Mouse (Mus musculus) hindbrain, embryonic 11.5 days (tissue): ENCODE measurements around the gene Ints14. TPM values are rescaled to one million over a fixed set of nuclear protein-coding genes. Genes with fewer than 3 reads are reported as not detected.
"Not testable (repeated sequence)": the region's sequence is repeated elsewhere in the genome, so short reads cannot be mapped to it uniquely, and the experiment has no call there.

Experiments
- ATAC-seq: fragments of 200-750 bp; cut with Nextera tagmentation; 2 replicates; pipeline ENCODE4 v1.8.0; 2017; ENCODE audit warnings: mild to moderate bottlenecking, moderate TSS enrichment, moderate library complexity; ENCODE audit not compliant: low FRiP score
- DNase-seq: peaks from one replicate; pipeline ENCODE4 v3.0.0-alpha.2; 2015; ENCODE audit warnings: low spot score
- H3K27ac ChIP-seq: fragments of 300-500 bp; sonication (generic); 2 replicates; pipeline ENCODE4 v1.5.1; 2014; ENCODE audit warnings: mild to moderate bottlenecking, low read depth, low read length
- H3K27me3 ChIP-seq: fragments of 300-500 bp; sonication (generic); 2 replicates; pipeline ENCODE4 v1.6.1; 2014; ENCODE audit warnings: mild to moderate bottlenecking, low read length, moderate library complexity, mixed read lengths; ENCODE audit not compliant: control insufficient read depth, insufficient read depth
- H3K36me3 ChIP-seq: fragments of 300-500 bp; sonication (generic); 2 replicates; pipeline ENCODE4 v1.6.1; 2014; ENCODE audit warnings: mild to moderate bottlenecking, low read length, moderate library complexity, mixed read lengths; ENCODE audit not compliant: control insufficient read depth, insufficient read depth
- H3K4me1 ChIP-seq: fragments of 300-500 bp; sonication (generic); replicated peaks from 2 replicates; pipeline ENCODE4 v1.6.1; 2014; ENCODE audit warnings: low read length, mixed read lengths; ENCODE audit not compliant: control insufficient read depth, insufficient read depth
- H3K4me2 ChIP-seq: fragments of 300-500 bp; sonication (generic); replicated peaks from 2 replicates; pipeline ENCODE4 v1.6.1; 2014; ENCODE audit warnings: mild to moderate bottlenecking, low read depth, low read length
- H3K4me3 ChIP-seq: fragments of 300-500 bp; sonication (generic); 2 replicates; pipeline ENCODE4 v1.5.1; 2014; ENCODE audit warnings: low read depth, low read length
- H3K9ac ChIP-seq: fragments of 300-500 bp; sonication (generic); 2 replicates; pipeline ENCODE4 v1.6.1; 2014; ENCODE audit warnings: low read depth, low read length
- H3K9me3 ChIP-seq: fragments of 300-500 bp; sonication (generic); 2 replicates; pipeline ENCODE4 v1.6.1; 2016; ENCODE audit warnings: low read length; ENCODE audit not compliant: control insufficient read depth
- WGBS: fragments of 180-500 bp; shearing (Covaris S2); extraction: QIAGEN DNeasy Blood & Tissue Kit; methylation state at CpG from one replicate; pipeline ENCODE4 v1.1.7; 2014; 5-methylcytosine and 5-hydroxymethylcytosine counted together
- polyA plus RNA-seq: library from polyadenylated mRNA; unstranded; fragments of >200 nt; fragmentation: Nextera tagmentation; extraction: Ambion mirVana; gene quantifications from 2 replicates; pipeline ENCODE4 v1.2.1, GENCODE M21; 2014

Gene Ints14
- polyA plus RNA-seq, 1 experiment from 2014 or later, result 68.2 TPM

- WGBS, result 89% methylated on average over 3 of the region's 3 CpGs
- Histone ChIP-seq H3K4me2 (no peak overlapping the region), H3K27ac (no peak overlapping the region)
These were observed 19.8 kb downstream of the Ints14 start for GRCm38 (mm10) chr9:64980548-64980947.

GRCm38 (mm10) chr9:64981904-64982303 lies 21.2 kb downstream of the Ints14 start:
- H3K27me3 ChIP-seq, result no peaks in the 10 kb centered on the region
- H3K9me3 ChIP-seq, result no peaks in the 10 kb centered on the region
- 78% methylated on average over 1 of the region's 1 CpGs for WGBS
- no peak overlapping the region for H3K4me2 ChIP-seq
- H3K4me3 ChIP-seq, result no peak overlapping the region
- DNase-seq (no peak), ATAC-seq (no peak)
- no peaks in the 10 kb centered on the region for H3K4me1 ChIP-seq
- no peak overlapping the region for H3K27ac ChIP-seq
- H3K9ac ChIP-seq, result no peak overlapping the region
- peaks cover 15% of the 10 kb centered on the region; the same call in 1 of the 2 replicates for H3K36me3 ChIP-seq

More at GRCm38 (mm10) chr9:64980548-64980947, 19.8 kb downstream of the Ints14 start:
- H3K27me3 ChIP-seq, result no peaks in the 10 kb centered on the region
- no peak overlapping the region for H3K9ac ChIP-seq
- no peak for DNase-seq
- H3K4me3 ChIP-seq, result no peak overlapping the region
- no peak for ATAC-seq
- H3K9me3 ChIP-seq, result no peaks in the 10 kb centered on the region
- peaks cover 13% of the 10 kb centered on the region; the same call in 1 of the 2 replicates for H3K36me3 ChIP-seq
- no peaks in the 10 kb centered on the region for H3K4me1 ChIP-seq

GRCm38 (mm10) chr9:64985037-64985794 lies 24.5 kb downstream of the Ints14 start:
- Histone ChIP-seq H3K27ac (no peak overlapping the region), H3K4me2 (no peak overlapping the region), H3K27me3 (no peaks in the 10 kb centered on the region), H3K4me3 (no peak overlapping the region), H3K4me1 (no peaks in the 10 kb centered on the region), H3K9me3 (no peaks in the 10 kb centered on the region), H3K36me3 (peaks cover 10% of the 10 kb centered on the region; the same call in 1 of the 2 replicates), H3K9ac (no peak overlapping the region)
- ATAC-seq (no peak), DNase-seq (no peak)
- 82% methylated on average over 8 of the region's 8 CpGs for WGBS

- H3K27me3 ChIP-seq, result no peaks in the 10 kb centered on the region
- H3K27ac ChIP-seq, result no peak overlapping the region
- H3K4me2 ChIP-seq, result no peak overlapping the region
- H3K9me3 ChIP-seq, result no peaks in the 10 kb centered on the region
- H3K36me3 ChIP-seq, result peaks cover 10% of the 10 kb centered on the region; the same call in 1 of the 2 replicates
- ATAC-seq (no peak), DNase-seq (no peak)
- H3K4me1 ChIP-seq, result no peaks in the 10 kb centered on the region
- H3K9ac ChIP-seq, result no peak overlapping the region
- WGBS, result 90% methylated on average over 9 of the region's 9 CpGs
- no peak overlapping the region for H3K4me3 ChIP-seq
These were observed 25.1 kb downstream of the Ints14 start for GRCm38 (mm10) chr9:64985807-64986206.

GRCm38 (mm10) chr9:64987651-64988050 lies 26.9 kb downstream of the Ints14 start:
- H3K4me2 ChIP-seq, result no peak overlapping the region
- DNase-seq (no peak), ATAC-seq (no peak)
- no peaks in the 10 kb centered on the region for H3K27me3 ChIP-seq
- H3K9me3 ChIP-seq, result no peaks in the 10 kb centered on the region
- H3K4me1 ChIP-seq, result no peaks in the 10 kb centered on the region
- peaks cover 13% of the 10 kb centered on the region; the same call in 1 of the 2 replicates for H3K36me3 ChIP-seq
- no peak overlapping the region for H3K4me3 ChIP-seq
- no peak overlapping the region for H3K9ac ChIP-seq
- H3K27ac ChIP-seq, result no peak overlapping the region
- 95% methylated on average over 2 of the region's 2 CpGs for WGBS

- H3K9ac ChIP-seq, result no peak overlapping the region
- no peak for DNase-seq
- ATAC-seq, result no peak
- H3K36me3 ChIP-seq, result peaks cover 13% of the 10 kb centered on the region; the same call in 1 of the 2 replicates
- H3K4me2 ChIP-seq, result no peak overlapping the region
- WGBS, result 91% methylated on average over 6 of the region's 6 CpGs
- H3K27ac ChIP-seq, result no peak overlapping the region
- H3K4me3 ChIP-seq, result no peak overlapping the region
- no peaks in the 10 kb centered on the region for H3K9me3 ChIP-seq
- H3K27me3 ChIP-seq, result no peaks in the 10 kb centered on the region
- no peaks in the 10 kb centered on the region for H3K4me1 ChIP-seq
These were observed 27.7 kb downstream of the Ints14 start for GRCm38 (mm10) chr9:64988443-64988842.

- no peak overlapping the region for H3K4me2 ChIP-seq
- ATAC-seq (no peak), DNase-seq (no peak)
- H3K9me3 ChIP-seq, result no peaks in the 10 kb centered on the region
- peaks cover 13% of the 10 kb centered on the region; the same call in 1 of the 2 replicates for H3K36me3 ChIP-seq
- no peaks in the 10 kb centered on the region for H3K27me3 ChIP-seq
- 93% methylated on average over 7 of the region's 7 CpGs for WGBS
- H3K9ac ChIP-seq, result no peak overlapping the region
- H3K27ac ChIP-seq, result no peak overlapping the region
- no peak overlapping the region for H3K4me3 ChIP-seq
- no peaks in the 10 kb centered on the region for H3K4me1 ChIP-seq
These were observed 29.6 kb downstream of the Ints14 start for GRCm38 (mm10) chr9:64990291-64990690.

- not testable (repeated sequence) for H3K27me3 ChIP-seq, H3K4me1 ChIP-seq, H3K9me3 ChIP-seq, H3K27ac ChIP-seq, ATAC-seq, H3K4me3 ChIP-seq, H3K9ac ChIP-seq, DNase-seq, H3K4me2 ChIP-seq
- 95% methylated on average over 1 of the region's 1 CpGs for WGBS
- peaks cover 12% of the 10 kb centered on the region for H3K36me3 ChIP-seq
These were observed 34.8 kb downstream of the Ints14 start for GRCm38 (mm10) chr9:64995464-64995863.

GRCm38 (mm10) chr9:65001481-65001880 lies 40.8 kb downstream of the Ints14 start:
- Histone ChIP-seq H3K27me3 (no peaks in the 10 kb centered on the region), H3K27ac (no peak overlapping the region), H3K4me3 (no peak overlapping the region), H3K9me3 (no peaks in the 10 kb centered on the region), H3K9ac (no peak overlapping the region), H3K36me3 (peaks cover 24% of the 10 kb centered on the region), H3K4me1 (no peaks in the 10 kb centered on the region), H3K4me2 (no peak overlapping the region)
- 65% methylated on average over 4 of the region's 4 CpGs for WGBS
- ATAC-seq, result no peak
- no peak for DNase-seq
